Mouse (Mus musculus) megakaryocyte, adult 5-6 weeks (primary cell): ENCODE data around the gene Htra2. TPM values are rescaled to one million over a fixed set of nuclear protein-coding genes. Genes with fewer than 3 reads are reported as not detected.

ENCODE experiments used
- ATAC-seq: 2 replicates; pipeline ENCODE4 v1.8.0; 2016; ENCODE audit warnings: mild to moderate bottlenecking, inconsistent platforms; ENCODE audit not compliant: poor library complexity, severe bottlenecking
- total RNA-seq, 2 experiments: library from RNA; stranded (forward) in 1 of 2; stranded (reverse) in 1 of 2; fragments of 153-499, 151-499 nt in 1 of 2; fragments of 221-1000, 200-1000 nt in 1 of 2; gene quantifications; 2 replicates each; pipeline versions ENCODE4 v1.2.3 to v1.2.4; 2015 to 2017

Gene Htra2
- total RNA-seq, 2 experiments from 2014 or later: 41.4 to 55.6 TPM

- no peak for ATAC-seq
Observed at GRCm38 (mm10) chr6:83070311-83071219, 15.5 kb upstream of the Htra2 start.

- ATAC-seq: no peak
Observed at GRCm38 (mm10) chr6:83070247-83070310, 15.0 kb upstream of the Htra2 start, which contains the start of gene Tlx2. TSS of gene Tlx2 (minus strand) at chr6:83070293.

- ATAC-seq: no peak
Observed at GRCm38 (mm10) chr6:83069488-83070246, 14.6 kb upstream of the Htra2 start.

GRCm38 (mm10) chr6:83068706-83069487, 13.8 kb upstream of the Htra2 start:
- ATAC-seq: no peak

- no peak for ATAC-seq
Observed at GRCm38 (mm10) chr6:83068221-83068620, 13.1 kb upstream of the Htra2 start.

- no peak for ATAC-seq
Observed at GRCm38 (mm10) chr6:83066441-83066840, 11.4 kb upstream of the Htra2 start.

GRCm38 (mm10) chr6:83065995-83066394, 10.9 kb upstream of the Htra2 start:
- peak; percentile 39; the same call in 1 of the 2 replicates for ATAC-seq

- ATAC-seq: no peak
Observed at GRCm38 (mm10) chr6:83058725-83059124, 3.7 kb upstream of the Htra2 start.

- no peak for ATAC-seq
Observed at GRCm38 (mm10) chr6:83057790-83058189, 2.7 kb upstream of the Htra2 start, which contains the start of gene Dqx1. TSS of gene Dqx1 (plus strand) at chr6:83057844.

- peak; percentile 91 for ATAC-seq
Observed at GRCm38 (mm10) chr6:83054074-83054851, 810 bp downstream of the Htra2 start, which contains the start of gene Aup1. TSS of gene Aup1 (plus strand) at chr6:83054521.

- peak; percentile 13; the same call in 1 of the 2 replicates for ATAC-seq
Observed at GRCm38 (mm10) chr6:83053136-83053960, 1.7 kb downstream of the Htra2 start.

- no peak for ATAC-seq
Observed at GRCm38 (mm10) chr6:83049367-83049766, 5.7 kb downstream of the Htra2 start.

- peak; percentile 67 for ATAC-seq
Observed at GRCm38 (mm10) chr6:83044742-83045141, 10.3 kb downstream of the Htra2 start.

GRCm38 (mm10) chr6:83043993-83044392, 11.1 kb downstream of the Htra2 start:
- no peak for ATAC-seq

GRCm38 (mm10) chr6:83043561-83043960, 11.5 kb downstream of the Htra2 start:
- ATAC-seq: no peak

GRCm38 (mm10) chr6:83040601-83041000, 14.5 kb downstream of the Htra2 start:
- no peak for ATAC-seq

- peak; percentile 89 for ATAC-seq
Observed at GRCm38 (mm10) chr6:83038496-83039012, 16.5 kb downstream of the Htra2 start.

- no peak for ATAC-seq
Observed at GRCm38 (mm10) chr6:83037188-83037587, 17.9 kb downstream of the Htra2 start.

GRCm38 (mm10) chr6:83034463-83035055, 20.5 kb downstream of the Htra2 start:
- ATAC-seq: no peak
